Mouse (Mus musculus) monocyte, adult 5-6 weeks (primary cell): ENCODE results near the gene Ppp1r16b. TPM values are rescaled to one million over a fixed set of nuclear protein-coding genes. Genes with fewer than 3 reads are reported as not detected.
A peak's percentile ranks its signal among the peaks of the same experiment; 100 is the strongest.

Source experiments
- ATAC-seq: fragments of 153-309, 156-312 bp; replicated peaks from 2 replicates; pipeline ENCODE4 v1.8.0; 2017; ENCODE audit warnings: mild to moderate bottlenecking; ENCODE audit not compliant: low TSS enrichment, insufficient number of reproducible peaks, severe bottlenecking, poor library complexity, low FRiP score
- total RNA-seq: library from RNA; stranded (forward); fragments of 200-1000, 200-491, 200-594 nt; gene quantifications from 3 replicates; pipeline ENCODE4 v1.2.3, GENCODE M21; 2017

Ppp1r16b gene
- total RNA-seq, 1 experiment from 2014 or later, result 16.3 TPM

DNA sequence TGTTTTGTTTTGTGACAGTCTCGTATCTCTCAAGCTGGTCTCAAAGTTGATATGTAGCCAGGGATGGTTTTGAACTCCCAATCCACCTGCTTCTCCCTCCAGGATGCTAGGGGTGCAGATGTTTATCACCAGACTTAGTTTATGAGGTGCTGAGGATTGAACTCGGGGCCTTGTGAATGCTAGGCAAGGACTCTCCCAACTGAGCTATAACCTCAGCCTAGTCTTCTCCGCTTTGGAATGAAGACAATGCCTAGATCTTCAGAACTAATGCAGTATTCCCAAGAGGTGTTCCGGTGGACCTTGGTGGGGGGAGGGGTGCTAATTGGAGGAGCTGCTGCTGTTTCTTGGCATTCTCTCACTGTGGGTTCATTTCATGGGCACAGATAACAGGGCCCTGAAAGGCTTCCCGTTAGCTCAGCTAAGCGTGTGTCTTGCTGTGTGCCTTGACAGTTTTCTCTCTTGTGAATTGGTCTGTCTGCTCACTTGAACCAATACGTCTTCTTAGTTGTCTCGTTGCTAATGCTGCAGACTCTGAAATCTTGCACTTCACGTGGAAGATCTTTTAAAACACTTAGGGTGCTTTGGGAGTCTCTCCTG is 19.1 kb downstream of the Ppp1r16b start:
- no peak for ATAC-seq

DNA sequence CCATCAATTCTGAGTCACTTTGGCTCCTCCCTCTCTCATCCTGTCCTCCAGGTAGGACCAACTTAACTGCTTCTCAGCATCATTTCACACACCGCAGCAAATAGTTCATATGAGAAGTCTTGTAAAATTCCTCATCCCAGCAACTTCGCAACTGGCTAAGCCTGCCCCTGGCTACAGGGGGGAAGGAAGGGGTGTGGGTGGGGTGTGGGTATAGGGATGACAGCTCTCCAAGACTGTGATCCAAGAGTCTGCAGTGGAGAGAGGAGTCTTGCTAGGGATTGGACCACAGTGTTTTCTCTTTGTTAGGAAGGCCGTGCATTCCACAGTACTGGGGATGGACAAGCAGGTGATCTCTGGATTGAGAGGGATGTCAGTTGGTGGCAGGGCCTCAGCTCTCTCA is 19.7 kb downstream of the Ppp1r16b start:
- ATAC-seq, result no peak

DNA sequence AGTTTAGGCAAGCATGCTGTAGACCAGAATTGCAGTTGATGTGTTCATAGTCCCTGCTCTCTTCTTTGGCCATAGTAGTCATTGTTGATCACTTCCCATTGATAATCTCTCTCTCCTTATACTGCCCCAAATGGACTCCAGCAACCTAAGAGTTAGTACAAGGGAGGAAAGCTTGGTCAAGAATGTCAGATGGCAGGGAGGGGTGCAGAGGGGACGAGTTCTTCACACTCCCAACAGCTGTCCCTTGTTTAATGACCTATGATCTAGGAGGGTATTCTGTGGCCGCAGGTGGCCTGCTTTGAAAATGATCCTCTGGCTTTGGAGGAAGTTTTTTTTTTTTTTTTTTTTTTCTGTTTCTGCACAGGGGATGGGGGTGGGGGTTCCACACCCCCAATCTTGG is 21.2 kb downstream of the Ppp1r16b start:
- no peak for ATAC-seq

DNA sequence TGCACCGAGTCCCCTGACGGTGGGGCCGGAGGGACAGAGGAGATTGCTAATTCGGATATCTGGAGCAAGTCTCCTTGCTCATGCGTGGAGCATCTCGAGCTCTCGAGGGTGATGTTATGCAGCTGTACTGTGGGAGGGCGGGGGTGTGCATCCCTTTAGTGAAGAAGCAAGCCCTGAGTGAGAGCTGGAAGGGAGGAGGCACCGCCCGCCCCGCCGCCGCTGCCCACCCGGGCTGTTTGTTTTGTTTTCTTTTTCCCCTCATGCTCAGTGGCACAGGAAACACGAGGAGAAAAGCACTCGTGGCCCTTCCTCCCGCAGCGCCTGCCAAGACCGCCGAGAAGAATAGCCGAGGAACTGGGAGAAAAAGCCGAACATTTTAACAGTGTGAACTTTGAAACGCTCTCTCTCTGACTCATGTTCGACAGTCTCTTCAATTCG is 22.6 kb downstream of the Ppp1r16b start:
- ATAC-seq, result no peak

DNA sequence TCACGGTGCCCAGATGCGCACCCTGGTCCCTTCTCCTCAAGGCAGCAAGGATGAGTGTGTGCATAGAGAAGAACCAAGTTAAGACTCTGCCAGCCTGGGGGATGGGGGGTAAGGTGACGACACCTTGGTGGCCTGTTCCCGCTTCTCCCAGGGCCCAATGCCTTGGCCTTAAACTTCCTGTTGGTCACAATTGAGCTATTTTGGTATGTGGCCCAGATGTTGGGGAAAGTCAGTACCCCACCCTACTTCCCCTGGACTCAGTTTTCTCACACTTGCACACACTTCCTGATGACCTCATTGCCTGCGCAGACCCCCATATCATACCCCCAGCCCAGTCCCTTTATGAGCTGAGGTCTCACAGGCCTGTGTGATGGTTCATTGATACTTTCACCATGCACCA is 23.9 kb downstream of the Ppp1r16b start:
- no peak for ATAC-seq

DNA sequence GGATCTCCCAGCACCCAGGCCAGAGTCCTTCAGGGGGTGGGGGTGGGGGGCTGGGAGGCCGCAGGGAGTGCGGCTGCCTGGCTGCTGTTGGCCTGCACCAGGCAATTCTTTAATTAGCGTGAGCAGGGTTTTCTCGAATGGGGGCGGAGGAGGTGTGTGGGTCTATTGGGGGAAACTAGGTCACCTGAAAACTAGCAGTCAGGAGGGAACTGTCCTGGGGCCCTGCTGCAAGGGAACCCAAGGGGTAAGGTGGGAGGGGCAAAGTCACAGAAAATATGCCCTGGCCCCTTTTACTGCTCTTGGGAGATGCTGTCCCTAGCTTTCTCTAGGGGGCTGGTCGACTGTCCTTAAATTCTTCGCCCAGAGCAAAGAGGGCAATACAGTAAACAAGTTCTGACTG is 24.4 kb downstream of the Ppp1r16b start:
- no peak for ATAC-seq

DNA sequence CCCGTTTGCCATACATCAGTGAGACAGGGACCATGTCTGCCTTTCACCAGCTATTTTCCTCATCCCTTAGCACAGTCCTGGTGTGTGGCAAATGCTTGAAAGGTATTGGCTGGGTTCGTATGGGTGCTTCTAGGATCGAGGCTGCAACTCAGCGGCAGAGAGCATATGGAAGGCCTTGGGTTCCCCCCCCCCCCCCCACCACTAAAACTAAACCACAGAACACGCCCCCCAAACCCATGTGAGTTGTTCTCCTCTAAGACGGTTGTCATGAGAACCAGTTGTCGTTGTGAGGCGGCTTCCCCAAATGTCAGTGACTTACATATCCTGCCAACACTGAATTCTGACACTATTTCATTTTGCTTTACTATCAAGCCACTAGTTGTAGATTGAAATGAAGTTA is 24.9 kb downstream of the Ppp1r16b start:
- ATAC-seq, result no peak; the same call in 1 of the 2 replicates

DNA sequence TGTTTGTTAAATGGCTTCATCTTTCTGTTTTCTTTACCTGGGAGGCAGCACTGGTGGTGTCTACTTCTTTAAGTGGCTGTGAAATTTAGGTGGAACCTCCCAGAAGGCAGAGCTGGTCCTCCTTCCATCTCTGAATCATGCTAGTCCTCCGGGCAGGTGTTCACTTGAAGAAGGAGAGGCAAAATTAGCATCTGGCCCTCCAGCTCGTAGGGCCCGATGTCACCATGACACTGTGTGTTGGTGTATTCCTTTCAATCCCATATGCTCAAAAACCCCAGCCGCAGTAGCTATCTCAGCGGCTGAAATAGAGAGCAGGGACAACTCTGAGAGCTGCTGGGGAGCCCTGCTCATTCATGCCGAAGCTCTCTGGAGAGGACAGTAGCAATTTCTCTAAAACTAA is 27.0 kb downstream of the Ppp1r16b start:
- no peak for ATAC-seq

DNA sequence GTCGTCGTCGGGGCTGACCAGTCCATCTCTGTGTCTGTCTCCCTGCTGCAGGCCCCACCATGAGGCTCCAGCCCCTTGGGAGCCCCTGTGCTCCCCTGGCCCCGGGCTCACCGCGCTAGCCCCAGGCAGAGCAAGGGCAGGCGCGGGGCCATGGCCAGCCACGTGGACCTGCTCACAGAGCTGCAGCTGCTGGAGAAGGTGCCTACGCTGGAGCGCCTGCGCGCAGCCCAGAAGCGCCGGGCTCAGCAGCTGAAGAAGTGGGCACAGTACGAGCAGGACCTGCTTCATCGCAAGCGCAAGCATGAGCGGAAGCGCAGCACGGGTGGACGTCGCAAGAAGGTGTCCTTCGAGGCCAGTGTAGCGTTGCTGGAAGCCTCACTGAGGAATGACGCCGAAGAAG is 30.6 kb downstream of the Ppp1r16b start:
- ATAC-seq, result no peak

DNA sequence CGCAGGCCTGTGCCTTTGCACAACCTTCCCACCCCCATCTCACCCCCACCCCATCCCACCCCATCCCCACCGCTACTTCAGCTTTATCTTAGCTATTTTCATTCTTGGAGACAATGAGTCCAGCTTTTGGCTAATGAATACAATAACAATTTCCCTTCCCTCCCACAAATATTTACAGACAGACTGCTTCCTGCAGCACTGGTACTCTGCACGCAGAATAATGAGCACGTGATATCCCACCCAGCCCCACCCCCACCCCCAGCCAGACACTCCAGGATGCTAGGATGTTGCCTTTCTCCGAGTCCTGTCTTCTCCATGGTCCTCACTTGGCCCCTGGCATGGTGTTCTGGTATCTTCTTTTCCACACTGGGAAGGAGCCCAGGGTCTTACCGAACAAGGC is 31.3 kb downstream of the Ppp1r16b start:
- ATAC-seq, result no peak

DNA sequence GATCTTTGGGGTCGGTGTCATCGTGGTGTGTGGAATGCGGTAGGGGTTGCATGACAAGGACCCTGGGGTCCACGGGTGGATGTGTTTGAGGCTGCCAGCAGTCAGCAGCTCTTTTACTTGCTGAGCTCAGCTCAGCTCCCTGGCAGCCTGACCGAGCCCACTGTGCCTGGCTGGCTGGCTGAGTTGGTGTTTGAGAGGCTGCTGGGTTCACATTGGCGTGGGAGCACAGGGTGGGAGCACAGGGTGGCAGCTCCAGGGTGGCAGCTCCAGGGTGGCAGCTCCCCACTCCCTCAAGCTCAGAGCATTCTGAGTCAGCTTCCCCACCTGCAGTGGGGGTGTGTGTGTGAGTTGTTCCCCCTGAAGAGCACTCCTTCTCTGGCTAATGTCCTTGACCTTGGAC is 34.7 kb downstream of the Ppp1r16b start:
- no peak for ATAC-seq

DNA sequence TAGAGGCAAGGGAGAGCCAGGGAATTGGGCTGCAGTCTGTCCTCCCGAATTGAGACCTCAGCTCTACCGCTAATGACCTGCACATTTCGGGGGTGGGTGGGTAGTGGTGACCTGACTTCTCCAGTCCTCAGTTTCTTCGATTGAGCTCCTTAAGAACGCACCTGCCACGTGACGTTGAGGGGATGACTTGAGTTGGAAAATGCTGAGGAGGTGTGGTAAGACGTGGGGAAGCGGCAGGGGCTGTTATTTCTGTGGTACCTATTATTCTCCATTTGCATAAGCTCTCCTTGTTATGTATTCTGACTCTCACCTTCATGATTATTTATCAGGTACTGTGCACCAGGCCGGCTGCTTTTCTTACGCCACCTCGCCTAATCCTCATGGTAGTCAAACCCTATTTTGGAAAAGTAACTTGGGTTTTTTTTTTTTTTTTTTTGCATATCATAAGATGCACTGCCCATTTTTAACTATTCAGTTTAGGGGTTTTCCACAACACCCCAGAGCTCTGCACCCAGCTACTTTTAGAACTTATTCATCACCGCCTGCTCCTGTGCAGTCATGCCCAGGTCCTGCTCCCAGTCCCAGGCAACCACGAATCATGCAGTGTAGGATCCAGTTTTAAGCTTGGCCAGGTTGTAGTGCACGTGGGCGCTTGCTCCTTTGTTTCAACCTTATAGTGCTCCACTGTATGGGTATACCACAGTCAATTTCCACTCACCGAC is 35.5 kb downstream of the Ppp1r16b start:
- ATAC-seq, result 0 out of 2 replicates have a peak, but pooled peaks have one; percentile 8

DNA sequence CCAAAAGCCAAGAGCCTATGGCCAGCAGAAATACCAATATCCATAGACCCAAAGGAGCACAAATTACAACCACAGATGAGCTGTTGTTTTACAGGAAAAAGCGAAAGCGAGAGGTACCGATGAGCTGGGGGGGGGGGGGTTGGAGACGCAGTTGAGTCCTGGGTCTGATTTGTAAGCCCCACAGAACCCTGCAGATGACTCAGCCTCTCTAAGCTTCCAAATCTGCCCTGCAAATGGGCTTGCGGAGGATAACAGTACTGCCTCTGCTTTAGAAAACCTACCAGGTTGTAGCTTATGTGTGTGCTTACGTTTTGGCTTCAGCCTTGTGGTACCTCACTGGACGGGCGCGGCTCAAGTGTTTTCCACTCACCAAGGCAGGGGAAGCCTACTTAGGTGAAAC is 36.3 kb downstream of the Ppp1r16b start:
- ATAC-seq, result no peak

DNA sequence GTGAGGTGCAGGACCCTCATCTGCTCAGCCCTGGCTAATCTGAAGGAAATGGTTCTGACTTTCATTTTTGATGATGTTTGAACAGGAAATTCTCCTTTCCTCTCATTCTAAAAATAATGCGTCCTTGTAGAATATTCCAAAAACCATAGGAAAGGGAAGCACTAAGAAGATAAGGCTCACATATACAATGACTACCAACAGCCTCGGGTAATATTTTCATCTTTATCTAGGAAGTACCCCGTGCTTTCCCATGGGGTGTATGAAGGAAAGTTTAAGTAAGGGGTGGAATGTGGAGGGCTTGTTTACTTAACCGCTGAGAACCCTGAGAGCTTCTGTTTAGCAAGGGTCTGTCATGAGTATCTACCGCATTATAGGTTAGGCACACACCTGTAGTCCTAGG is 37.0 kb downstream of the Ppp1r16b start:
- ATAC-seq, result no peak

DNA sequence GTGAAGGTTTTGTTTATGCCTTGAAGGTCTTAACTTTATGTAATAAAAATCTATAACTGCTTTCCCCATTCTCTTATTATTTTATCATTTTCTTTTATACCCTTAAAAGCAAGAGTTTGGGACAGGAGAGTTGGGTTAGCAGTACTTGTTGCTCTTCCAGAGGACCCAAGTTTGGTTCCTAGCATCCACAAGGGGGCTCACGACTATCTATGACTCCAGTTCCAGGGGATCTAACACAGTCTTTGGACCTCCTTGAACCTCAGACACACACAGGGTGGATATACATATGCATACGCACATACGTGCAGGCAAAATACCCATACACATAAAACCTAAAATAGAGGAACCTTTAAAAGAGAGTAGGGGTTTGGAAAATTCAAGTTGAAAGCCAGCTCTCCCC is 39.5 kb downstream of the Ppp1r16b start:
- ATAC-seq, result no peak

DNA sequence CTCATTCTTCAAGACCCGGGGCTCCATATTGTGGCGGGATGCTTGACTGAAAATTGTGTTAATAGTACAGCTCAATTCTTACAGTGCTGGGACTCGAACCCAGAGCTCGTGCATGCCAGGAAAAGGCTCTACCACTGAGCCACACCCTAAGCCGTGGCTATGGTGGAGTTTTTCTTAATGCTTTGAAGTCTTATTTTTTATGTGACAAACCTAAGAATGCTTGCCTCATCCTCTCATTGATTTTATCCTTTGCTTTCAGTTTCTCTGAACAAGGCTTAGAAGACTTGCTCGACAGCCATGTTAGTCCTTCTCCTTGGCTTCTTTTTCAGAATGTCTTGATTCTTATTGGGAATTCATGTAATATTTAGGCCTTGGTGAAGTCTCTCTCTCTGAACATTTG is 40.3 kb downstream of the Ppp1r16b start:
- ATAC-seq, result no peak

DNA sequence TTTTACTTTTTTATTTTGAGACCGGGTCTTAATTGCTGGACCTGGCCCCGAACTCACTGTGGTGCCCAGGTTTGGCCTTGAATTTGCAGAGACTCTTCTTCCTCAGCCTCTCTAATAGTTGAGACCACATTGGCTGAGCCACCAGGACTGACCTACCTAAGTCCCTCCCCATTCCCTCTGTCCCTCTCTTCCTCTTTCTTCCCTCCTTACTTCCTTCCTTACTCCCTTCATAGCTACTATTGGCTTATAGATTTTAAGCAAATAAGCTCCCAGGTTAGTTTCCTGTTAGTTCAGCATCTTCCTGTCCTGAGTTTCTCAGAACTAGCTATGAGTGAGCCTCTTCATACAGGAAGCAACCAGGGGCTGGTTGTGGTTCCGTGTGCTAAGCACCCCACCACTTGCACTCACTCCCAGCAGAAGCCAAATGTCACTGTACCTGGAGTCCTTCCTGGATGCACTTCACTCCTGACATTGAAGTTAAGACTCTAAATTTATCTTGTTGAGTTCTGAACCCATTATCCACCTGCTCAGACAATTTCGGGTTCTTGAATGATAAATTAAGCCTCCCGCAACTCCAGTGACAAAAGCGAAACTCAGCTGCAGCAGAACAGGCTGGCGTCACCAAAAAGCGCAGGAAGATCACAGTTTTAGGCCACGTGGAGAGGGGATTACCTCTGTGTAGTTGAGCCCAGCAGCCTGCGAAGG is 41.7 kb downstream of the Ppp1r16b start:
- no peak for ATAC-seq

DNA sequence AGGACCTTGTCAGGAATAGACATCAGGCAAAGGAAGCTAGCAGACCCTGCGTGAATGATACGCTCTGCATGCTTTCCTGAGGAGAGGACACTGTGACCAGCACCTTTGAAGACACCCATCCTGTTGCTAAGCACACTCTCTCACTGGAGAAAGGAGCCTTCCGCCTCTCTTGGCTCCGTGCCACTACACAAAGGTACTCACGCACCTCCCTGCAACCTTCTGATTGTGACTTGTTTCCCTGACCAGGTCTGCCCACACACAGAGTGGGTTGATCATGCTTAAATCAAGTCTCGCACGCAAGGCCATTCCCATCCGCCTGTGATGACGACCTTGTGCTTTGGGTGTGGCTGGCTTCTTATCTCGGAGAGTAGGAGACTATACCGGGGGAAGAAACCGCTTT is 42.9 kb downstream of the Ppp1r16b start:
- no peak for ATAC-seq

DNA sequence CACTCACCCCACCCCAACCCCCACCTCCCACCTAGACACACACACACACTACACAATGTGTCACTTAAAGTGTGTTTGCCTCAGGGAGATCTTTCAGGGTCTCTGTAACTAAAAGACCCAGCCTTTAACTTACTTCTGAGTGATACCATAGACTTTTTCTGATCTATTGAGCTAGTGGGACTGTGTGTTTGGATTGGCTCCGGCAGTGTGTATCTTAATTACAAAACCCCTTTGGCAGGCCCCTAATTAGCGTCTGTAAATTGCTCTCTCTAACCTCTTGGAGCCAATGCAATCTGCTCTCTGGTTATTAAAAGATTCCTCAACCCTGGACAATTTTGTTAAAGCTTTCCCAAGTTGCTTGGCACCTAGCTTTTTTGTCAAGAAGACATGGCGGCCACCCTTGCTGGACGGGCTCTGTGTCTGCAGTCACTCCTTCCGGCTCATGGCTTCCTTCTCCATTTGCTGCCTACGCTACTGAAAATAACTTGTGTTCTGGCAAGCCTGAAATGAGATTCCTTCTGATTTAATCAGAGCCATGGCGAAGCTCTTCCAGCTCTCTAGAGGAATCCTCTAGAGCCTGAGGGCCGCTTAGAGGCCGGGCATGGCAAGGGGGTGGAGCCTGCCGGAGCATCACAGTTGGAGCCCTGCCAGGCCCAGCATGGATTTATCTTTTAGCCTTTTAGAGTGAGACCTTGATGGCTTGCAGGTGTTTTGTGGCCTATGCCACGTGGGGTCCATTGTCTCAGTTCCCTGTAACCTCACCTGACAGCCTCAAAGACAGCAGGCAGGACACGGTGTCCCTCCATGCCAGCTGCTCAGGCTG is 46.9 kb downstream of the Ppp1r16b start:
- ATAC-seq, result no peak
